Mouse (Mus musculus) gastrocnemius, adult 2 months (tissue): Measurements from ENCODE around the gene Fgf18. TPM values are rescaled to one million over a fixed set of nuclear protein-coding genes. Genes with fewer than 3 reads are reported as not detected.

ENCODE experiments used
- DNase-seq: peaks from one replicate; pipeline ENCODE4 v3.0.0; 2022
- H3K27ac ChIP-seq: fragments of 200-600 bp; 2 replicates; pipeline ENCODE4 v1.8.1; 2022; ENCODE audit warnings: mild to moderate bottlenecking
- H3K4me3 ChIP-seq: fragments of 200-600 bp; 2 replicates; pipeline ENCODE4 v1.8.1; 2022; ENCODE audit warnings: mild to moderate bottlenecking, moderate library complexity
- CTCF ChIP-seq: fragments of 200-600 bp; IDR thresholded peaks from 2 replicates; pipeline ENCODE4 v1.8.1; 2022; ENCODE audit warnings: antibody characterized with exemption, mild to moderate bottlenecking, moderate library complexity
- intact Hi-C: fragments of 180-260 bp; cut with DNase I; formaldehyde crosslinking; loops from one replicate; pipeline ENCODE4 v1.15.1; 2025
- total RNA-seq, 2 experiments: library from RNA; stranded (reverse); gene quantifications; 2 replicates each; pipeline ENCODE4 v1.2.3; 2021

Fgf18 gene
- total RNA-seq, 2 experiments from 2014 or later: 0.89 to 2.5 TPM

DNA sequence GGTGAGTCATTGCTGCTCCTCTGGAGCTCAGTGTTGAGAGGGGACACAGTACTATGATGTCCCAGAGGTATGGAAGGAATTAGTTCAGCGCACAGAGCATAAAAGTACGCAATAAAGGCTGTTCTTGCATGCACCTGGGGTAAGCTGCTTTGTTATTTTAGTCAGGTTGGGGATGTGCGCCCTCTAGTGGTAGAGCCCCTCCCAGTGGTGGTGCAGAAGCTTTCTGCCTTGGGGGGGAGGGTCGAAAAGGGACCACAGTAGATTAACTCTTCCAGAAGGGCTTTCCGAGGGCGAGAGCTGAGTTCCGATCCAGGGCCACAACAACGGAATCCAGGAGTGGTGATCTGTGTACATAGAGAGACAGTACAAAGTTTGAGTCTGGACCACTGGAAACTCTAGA lies 49.3 kb downstream of the Fgf18 start:
- intact Hi-C loops: no loop called here
- Histone ChIP-seq H3K27ac (peak overlapping the region; percentile 28; the same call in 1 of the 2 replicates), H3K4me3 (no peak overlapping the region)
- TF ChIP-seq CTCF: peak; percentile 83
- DNase-seq: peak; percentile 62

DNA sequence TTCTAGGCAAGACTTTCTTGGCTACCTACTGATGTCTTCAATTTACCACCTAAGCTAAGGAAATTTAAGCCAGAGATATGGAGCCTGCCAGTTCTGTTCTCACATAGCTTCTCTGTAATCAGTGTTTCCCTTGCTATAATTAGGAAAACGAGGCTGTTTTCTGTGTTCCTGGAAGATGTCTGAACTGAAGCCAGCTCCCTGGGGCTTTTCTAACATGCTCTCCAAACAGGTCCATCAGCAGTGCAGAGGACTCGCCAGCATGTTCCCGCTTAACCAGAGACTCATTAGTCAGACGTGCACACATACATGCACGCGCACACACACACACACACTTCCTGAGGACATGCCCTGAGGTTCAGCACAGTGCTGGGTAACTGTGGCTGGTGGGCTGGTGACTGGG lies 57.3 kb downstream of the Fgf18 start:
- no peak for DNase-seq
- no peak overlapping the region for H3K27ac ChIP-seq
- TF ChIP-seq CTCF: no peak
- intact Hi-C loops: no loop called here
- H3K4me3 ChIP-seq: no peak overlapping the region

DNA sequence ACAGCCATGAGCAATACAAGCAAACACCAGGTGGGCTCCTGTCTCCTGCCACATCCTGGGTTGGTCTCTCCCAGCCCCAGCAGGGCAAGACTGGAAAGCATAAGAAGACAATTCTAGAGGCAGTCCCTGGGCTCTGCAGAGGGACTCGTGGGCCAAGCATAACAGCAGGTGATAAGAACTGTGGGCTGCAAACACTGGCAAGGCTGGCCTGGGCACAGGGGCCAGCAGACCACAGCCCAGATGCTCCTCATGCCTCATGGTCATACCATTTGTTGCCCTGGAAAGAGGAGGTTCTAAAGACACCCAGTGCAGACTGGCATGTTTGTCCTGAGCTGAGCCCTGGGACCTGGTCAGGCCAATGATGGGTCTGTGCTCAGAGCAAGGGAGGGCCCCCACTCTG lies 59.0 kb downstream of the Fgf18 start:
- no peak for TF ChIP-seq CTCF
- no peak for DNase-seq

DNA sequence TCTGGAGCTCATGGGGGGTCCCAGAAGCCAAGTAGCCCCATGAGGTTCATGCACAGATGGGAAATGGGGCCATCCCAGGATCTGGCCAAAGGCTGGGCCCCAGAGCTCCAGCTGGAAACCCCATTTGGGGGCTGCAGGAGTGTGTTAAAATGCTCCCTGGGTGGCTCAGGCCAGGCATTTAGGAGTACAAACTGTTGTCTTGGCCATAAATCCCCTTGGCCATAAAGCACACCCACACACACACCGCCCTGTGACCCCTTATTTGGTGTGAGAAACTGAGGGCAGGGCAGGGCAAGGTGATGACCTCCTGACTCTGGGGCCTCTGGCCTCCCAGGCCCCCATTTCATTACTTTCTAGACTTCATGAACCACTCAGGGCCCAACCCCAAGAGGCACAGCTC lies 61.2 kb downstream of the Fgf18 start:
- DNase-seq: no peak
- Histone ChIP-seq H3K4me3 (no peak overlapping the region), H3K27ac (no peak overlapping the region)
- intact Hi-C loops: no loop called here
- TF ChIP-seq CTCF: no peak

More for the DNA sequence above, 59.0 kb downstream of the Fgf18 start:
- intact Hi-C loops: no loop called here
- Histone ChIP-seq H3K4me3 (no peak overlapping the region), H3K27ac (no peak overlapping the region)

GRCm38 (mm10) chr11:33085514-33085913 lies 61.7 kb downstream of the Fgf18 start:
- Histone ChIP-seq H3K27ac (no peak overlapping the region), H3K4me3 (no peak overlapping the region)
- no peak for TF ChIP-seq CTCF
- no peak for DNase-seq
- intact Hi-C loops: no loop called here

- no peak for TF ChIP-seq CTCF
- no peak overlapping the region for H3K27ac ChIP-seq
- no peak overlapping the region for H3K4me3 ChIP-seq
- DNase-seq: no peak
- intact Hi-C loops: no loop called here
Measured at GRCm38 (mm10) chr11:33085054-33085453, 62.1 kb downstream of the Fgf18 start.

- intact Hi-C loops: no loop called here
- no peak for TF ChIP-seq CTCF
Measured at GRCm38 (mm10) chr11:33084041-33084440, 63.2 kb downstream of the Fgf18 start.

DNA sequence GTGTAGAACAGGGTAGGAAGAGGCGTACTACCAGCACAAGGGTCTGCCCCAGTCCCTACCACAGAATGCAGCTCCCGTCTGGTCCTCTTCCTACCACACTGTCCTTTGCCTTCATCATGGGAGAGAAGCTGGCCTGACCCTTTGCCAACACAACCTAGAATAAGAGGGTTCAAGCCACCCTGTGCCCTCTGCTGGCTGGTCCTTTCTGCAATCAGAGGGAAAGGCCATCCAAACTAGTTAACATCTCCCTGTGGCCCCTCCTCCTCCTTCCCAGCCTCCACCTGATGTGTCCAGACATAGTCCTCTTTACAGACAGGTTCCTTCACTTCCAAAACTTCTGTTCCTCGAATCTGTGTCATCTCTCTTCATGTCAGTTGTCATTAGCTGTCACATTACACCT lies 66.0 kb downstream of the Fgf18 start:
- intact Hi-C loops: no loop called here

More at GRCm38 (mm10) chr11:33084041-33084440, 63.2 kb downstream of the Fgf18 start:
- DNase-seq: no peak
- no peak overlapping the region for H3K27ac ChIP-seq
- no peak overlapping the region for H3K4me3 ChIP-seq

DNA sequence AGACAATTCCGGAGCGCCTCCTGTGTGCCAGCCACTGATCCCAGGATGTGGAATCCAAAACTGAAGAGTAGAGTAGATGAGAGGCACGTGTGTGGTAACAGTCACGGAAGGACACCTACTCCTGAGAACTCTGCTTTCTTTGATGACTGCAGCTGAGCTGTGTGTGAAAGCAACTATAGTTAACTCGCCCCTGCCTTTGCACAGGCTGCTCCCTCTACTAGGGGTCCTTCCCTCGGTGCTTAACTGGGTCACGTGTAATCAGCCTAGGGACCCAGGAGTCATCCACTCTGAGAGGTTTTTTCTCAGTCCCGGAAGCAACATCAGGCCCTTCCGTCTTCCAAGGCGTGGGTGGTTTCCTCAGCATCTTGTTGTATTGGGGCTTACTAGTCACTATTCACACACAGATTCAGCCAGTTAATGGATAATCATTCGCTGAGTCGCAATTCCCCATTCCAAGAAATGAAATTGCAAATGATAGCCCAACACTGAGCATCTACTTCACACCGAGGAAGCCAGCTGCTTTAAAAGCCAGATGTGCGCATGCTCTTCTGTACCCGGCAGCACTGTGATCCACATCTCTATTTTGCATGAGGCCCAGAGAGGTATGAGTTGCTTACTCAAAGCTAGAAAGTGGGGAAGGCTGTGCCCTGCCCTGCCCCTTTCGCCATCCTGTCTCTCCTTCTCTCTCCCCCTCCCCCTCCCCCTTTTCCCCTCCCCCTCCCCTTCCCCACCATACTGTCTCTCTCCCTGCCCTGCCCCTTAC lies 67.0 kb downstream of the Fgf18 start:
- no peak for TF ChIP-seq CTCF
- no peak for DNase-seq
- intact Hi-C loops: no loop called here
- Histone ChIP-seq H3K4me3 (no peak overlapping the region), H3K27ac (no peak overlapping the region)

More for the DNA sequence above, 66.0 kb downstream of the Fgf18 start:
- TF ChIP-seq CTCF: no peak
- Histone ChIP-seq H3K4me3 (no peak overlapping the region), H3K27ac (no peak overlapping the region)
- no peak for DNase-seq

GRCm38 (mm10) chr11:33079424-33079823 lies 67.8 kb downstream of the Fgf18 start:
- DNase-seq: no peak
- no peak overlapping the region for H3K27ac ChIP-seq
- no peak for TF ChIP-seq CTCF
- no peak overlapping the region for H3K4me3 ChIP-seq
- intact Hi-C loops: no loop called here

DNA sequence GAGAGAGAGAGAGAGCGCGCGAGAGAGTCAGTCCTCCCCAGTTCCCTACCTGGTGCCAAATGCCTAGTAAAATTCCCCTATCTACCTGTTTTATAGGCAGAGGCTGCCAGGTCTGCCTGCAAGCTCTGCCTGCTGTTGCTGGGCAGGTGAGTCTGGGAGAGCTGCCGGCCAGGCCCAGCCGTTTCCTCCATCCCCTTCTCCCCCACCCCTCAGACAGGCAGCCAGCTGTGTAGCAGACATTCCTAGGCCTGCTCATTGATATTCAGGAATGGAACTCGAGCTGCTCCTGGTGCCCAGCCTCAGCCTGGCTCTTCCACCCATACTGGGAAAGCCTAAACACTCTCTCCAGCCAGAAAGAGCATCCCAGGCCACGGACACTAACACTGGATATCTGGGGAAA lies 69.2 kb downstream of the Fgf18 start:
- TF ChIP-seq CTCF: no peak
- H3K27ac ChIP-seq: no peak overlapping the region
- intact Hi-C loops: no loop called here

DNA sequence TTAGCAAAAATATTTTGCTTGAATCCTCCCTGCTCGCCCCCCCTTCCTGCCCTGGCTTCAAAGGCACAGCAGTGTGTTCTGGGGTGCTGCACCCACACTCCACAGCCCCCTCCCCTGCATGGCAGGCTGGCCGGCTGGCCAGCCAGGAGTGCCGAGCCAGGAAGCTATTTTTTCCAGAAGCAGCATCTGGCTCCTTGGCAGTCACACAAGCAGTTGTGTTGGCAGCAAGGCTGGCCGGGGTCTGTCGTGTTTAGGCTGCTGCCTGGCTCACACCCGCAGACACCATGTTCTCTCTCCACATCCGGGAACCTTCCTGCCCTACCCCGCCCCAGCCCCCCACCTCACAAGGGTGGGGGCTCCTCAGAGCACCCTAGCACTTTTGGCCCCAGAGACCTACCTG lies 71.9 kb downstream of the Fgf18 start:
- intact Hi-C loops: no loop called here
- Histone ChIP-seq H3K4me3 (no peak overlapping the region), H3K27ac (peak overlapping the region; percentile 35; the same call in 1 of the 2 replicates)
- TF ChIP-seq CTCF: no peak
- DNase-seq: peak; percentile 61

More for the DNA sequence above, 69.2 kb downstream of the Fgf18 start:
- DNase-seq: no peak
- H3K4me3 ChIP-seq: no peak overlapping the region

DNA sequence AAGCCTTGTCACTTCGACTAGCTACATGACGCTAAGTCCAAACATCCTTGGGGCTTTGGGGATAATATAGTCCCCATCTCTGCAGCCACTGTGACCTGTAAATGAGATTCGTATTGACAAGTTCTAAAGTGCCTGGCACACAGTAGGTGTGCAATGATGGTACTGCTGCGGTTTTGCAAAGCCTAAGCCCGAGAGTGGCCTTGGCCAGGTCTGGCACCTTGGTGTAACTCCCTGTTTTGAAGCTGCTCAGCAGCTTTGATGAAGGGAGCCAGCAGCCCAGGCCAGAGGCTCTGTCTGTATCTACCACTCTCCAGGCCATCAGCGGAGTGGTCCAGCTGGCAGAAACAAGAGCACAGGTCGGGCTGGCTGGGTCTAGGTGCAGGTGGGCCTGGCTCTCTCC lies 72.7 kb downstream of the Fgf18 start:
- intact Hi-C loops: no loop called here
- peak; percentile 41 for DNase-seq
- Histone ChIP-seq H3K27ac (peak overlapping the region; percentile 35; the same call in 1 of the 2 replicates), H3K4me3 (no peak overlapping the region)
- TF ChIP-seq CTCF: no peak

- TF ChIP-seq CTCF: no peak
- intact Hi-C loops: no loop called here
- Histone ChIP-seq H3K4me3 (no peak overlapping the region), H3K27ac (no peak overlapping the region)
- no peak for DNase-seq
Measured at GRCm38 (mm10) chr11:33071358-33071922, 75.8 kb downstream of the Fgf18 start.
